Comparison of ENCODE assay signal across 8 mouse cellular contexts in genomic region chr6:80019189-80019860, GRCm38 (mm10). TPM values are rescaled to one million over a fixed set of nuclear protein-coding genes. Genes with fewer than 3 reads are reported as not detected.
A peak's percentile ranks its signal among the peaks of the same experiment; 100 is the strongest.
DNase-seq lines count a peak whose midpoint lies in the region; ATAC-seq and TF ChIP-seq lines count a peak whose summit lies in the region.

No protein-coding gene starts in this region.

- H3K9me3 ChIP-seq in lung, postnatal 0 days (ENCODE audit: low read length): no peaks in the 10 kb centered on the region
- no peaks in the 10 kb centered on the region for H3K9me3 ChIP-seq in limb, embryonic 14.5 days (ENCODE audit: control insufficient read depth, low read length)
- H3K9me3 ChIP-seq in stomach, embryonic 15.5 days: no peaks in the 10 kb centered on the region

- TF ChIP-seq CTCF in lung, postnatal 0 days (IDR thresholded peaks at IDR 0.05): no peak

- DNase-seq in cerebellum, postnatal 25 days: peak; percentile 13 to 20
- DNase-seq in cerebellum, adult 8-10 months: no peak
- DNase-seq in lung, postnatal 0 days (ENCODE audit: low spot score): no peak
- DNase-seq in lung, postnatal 10 days: no peak
- DNase-seq in limb, embryonic 14.5 days (ENCODE audit: low spot score): no peak
- no peak for DNase-seq in thymus, postnatal 25 days
- no peak for DNase-seq in gastrocnemius, postnatal 10 days

- peak overlapping the region; percentile 5; the same call in 1 of the 2 replicates for H3K4me3 ChIP-seq in lung, postnatal 0 days (ENCODE audit: low read depth, low read length)
- peak overlapping the region; percentile 39 for H3K4me3 ChIP-seq in limb, embryonic 14.5 days (replicated peaks; ENCODE audit: low read length)
- H3K4me3 ChIP-seq in stomach, embryonic 15.5 days (replicated peaks): peak overlapping the region; percentile 27

- no peak for TF ChIP-seq POLR2A in limb, embryonic 14.5 days (IDR thresholded peaks at IDR 0.05; ENCODE audit: borderline replicate concordance, extremely low read depth, insufficient read depth, insufficient read length)

- peak overlapping the region; percentile 40 for H3K4me2 ChIP-seq in lung, postnatal 0 days (replicated peaks; ENCODE audit: low read depth, low read length)
- peak overlapping the region; percentile 66 for H3K4me2 ChIP-seq in limb, embryonic 14.5 days (replicated peaks; ENCODE audit: low read depth, low read length, severe bottlenecking)
- H3K4me2 ChIP-seq in stomach, embryonic 15.5 days: peak overlapping the region; percentile 54

- ATAC-seq in lung, postnatal 0 days: no peak
- no peak for ATAC-seq in limb, embryonic 14.5 days (ENCODE audit: low FRiP score, low read depth)
- ATAC-seq in stomach, embryonic 15.5 days (ENCODE audit: insufficient read depth, low FRiP score, low read depth): no peak

- no peaks in the 10 kb centered on the region for H3K36me3 ChIP-seq in lung, postnatal 0 days (ENCODE audit: insufficient read depth, low read length)
- no peaks in the 10 kb centered on the region; the same call in 1 of the 2 replicates for H3K36me3 ChIP-seq in limb, embryonic 14.5 days (ENCODE audit: control insufficient read depth, insufficient read depth, low read length)
- H3K36me3 ChIP-seq in stomach, embryonic 15.5 days: no peaks in the 10 kb centered on the region

- TF ChIP-seq EP300 in lung, postnatal 0 days (IDR thresholded peaks at IDR 0.05): no peak

- no peak overlapping the region for H3K9ac ChIP-seq in lung, postnatal 0 days (replicated peaks; ENCODE audit: low read depth)
- H3K9ac ChIP-seq in limb, embryonic 14.5 days (ENCODE audit: low read depth, low read length, severe bottlenecking): peak overlapping the region; percentile 38; the same call in 1 of the 2 replicates
- no peak overlapping the region for H3K9ac ChIP-seq in stomach, embryonic 15.5 days

- H3K27ac ChIP-seq in lung, postnatal 0 days (ENCODE audit: low read length): no peak overlapping the region
- no peak overlapping the region for H3K27ac ChIP-seq in limb, embryonic 14.5 days (replicated peaks; ENCODE audit: low read depth, low read length)
- H3K27ac ChIP-seq in stomach, embryonic 15.5 days: no peak overlapping the region

- no peaks in the 10 kb centered on the region for H3K4me1 ChIP-seq in lung, postnatal 0 days (ENCODE audit: insufficient read depth, low read depth, low read length)
- H3K4me1 ChIP-seq in limb, embryonic 14.5 days (ENCODE audit: control insufficient read depth, insufficient read depth, low read length): no peaks in the 10 kb centered on the region
- no peaks in the 10 kb centered on the region for H3K4me1 ChIP-seq in stomach, embryonic 15.5 days

- no peaks in the 10 kb centered on the region for H3K27me3 ChIP-seq in lung, postnatal 0 days (replicated peaks; ENCODE audit: insufficient read depth, low read length)
- no peaks in the 10 kb centered on the region for H3K27me3 ChIP-seq in limb, embryonic 14.5 days (ENCODE audit: control insufficient read depth, insufficient read depth, low read length)
- no peaks in the 10 kb centered on the region for H3K27me3 ChIP-seq in stomach, embryonic 15.5 days (replicated peaks)

- WGBS in lung, postnatal 0 days: 6% methylated on average over 14 of the region's 14 CpGs
- 4% methylated on average over 14 of the region's 14 CpGs for WGBS in limb, embryonic 14.5 days
- 4% methylated on average over 14 of the region's 14 CpGs for WGBS in stomach, embryonic 15.5 days

RNA-seq across cellular contexts. Expression of gene Lrrtm4, which starts 0.6 kb away (rescaled TPM):
- polyA plus RNA-seq in lung, postnatal 0 days (2015; fragmentation: Nextera tagmentation; extraction: Ambion mirVana): 0.04 and 0.11 TPM in 2 replicates
- polyA plus RNA-seq in limb, embryonic 14.5 days (2012; rRNA removed): 2.2 and 2.3 TPM in 2 replicates
- polyA plus RNA-seq in limb, embryonic 14.5 days (2014; fragmentation: Nextera tagmentation; extraction: Ambion mirVana): 3.6 and 4.5 TPM in 2 replicates
- 0.97 and 1.1 TPM in 2 replicates for polyA plus RNA-seq in stomach, embryonic 15.5 days (2015; fragmentation: Nextera tagmentation; extraction: Ambion mirVana)
- 1 to 10 TPM in 1 of 2 experiments, under 1 TPM in 1; 0.72 to 1.3 TPM for total RNA-seq in gastrocnemius, postnatal 10 days (2021)

Comparison
In these comparisons a context has a peak if more than half of its experiments do, and no peak if none do; other contexts are left out.
1. DNase-seq: peak in cerebellum, postnatal 25 days (2 of 2); none in cerebellum, adult 8-10 months (single experiment), lung, postnatal 0 days (single experiment), lung, postnatal 10 days (single experiment), limb, embryonic 14.5 days (single experiment), thymus, postnatal 25 days (single experiment) and gastrocnemius, postnatal 10 days (single experiment).
2. Peak in every context shown above with its lines, with median percentiles within 50 percentile points of each other: H3K4me2 ChIP-seq and H3K4me3 ChIP-seq.